Mouse (Mus musculus) liver, embryonic 14.5 days (tissue): ENCODE results near the gene Msantd1.

Source experiments
- CTCF ChIP-seq: IDR thresholded peaks from 2 replicates; pipeline ENCODE4 v1.5.1; 2016; ENCODE audit warnings: antibody characterized with exemption, low read depth, control low read depth
- EP300 ChIP-seq: IDR thresholded peaks from 2 replicates; pipeline ENCODE4 v1.6.1; 2016; ENCODE audit warnings: antibody characterized with exemption, low read depth

- no peak for TF ChIP-seq CTCF
- TF ChIP-seq EP300 = peak; percentile 83
Measured at GRCm38 (mm10) chr5:34909634-34910503, 2.1 kb downstream of the Msantd1 start.
